Mouse (Mus musculus) thymus, postnatal 36 days (tissue): Measurements from ENCODE around the gene Prph2.

Experiments
- DNase-seq, 2 experiments: peaks; one replicate each; pipeline ENCODE4 v3.0.0; 2022; ENCODE audit warnings: mixed read lengths in 2 of 2

The Prph2 gene

GRCm38 (mm10) chr17:46890843-46891594, 19.2 kb upstream of the Prph2 start:
- DNase-seq, result peak; percentile 57 to 70

- no peak for DNase-seq
Observed at GRCm38 (mm10) chr17:46895426-46895825, 14.8 kb upstream of the Prph2 start.

GRCm38 (mm10) chr17:46897221-46897950, 12.9 kb upstream of the Prph2 start:
- DNase-seq, result no peak

DNA sequence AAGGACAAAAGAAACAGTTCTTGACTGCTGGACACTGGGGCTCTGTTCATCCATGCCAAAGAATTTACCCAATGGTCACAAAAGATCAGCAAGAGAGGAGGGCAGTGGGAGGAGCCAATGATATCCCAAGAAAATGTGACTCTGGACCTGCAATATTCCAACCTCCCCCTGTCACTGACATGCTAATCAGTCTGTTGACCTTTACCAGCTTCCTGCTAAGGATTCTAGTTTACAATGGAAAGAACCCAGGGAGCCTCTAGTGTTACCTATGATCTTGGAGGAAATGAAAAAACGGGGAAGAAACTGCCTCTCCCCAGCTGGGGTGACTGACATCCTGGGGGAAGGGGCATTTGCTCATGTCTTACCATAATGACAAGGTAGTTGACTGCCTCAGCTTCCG, 9.3 kb upstream of the Prph2 start:
- no peak for DNase-seq

GRCm38 (mm10) chr17:46903876-46904490, 6.3 kb upstream of the Prph2 start:
- peak; percentile 60 to 68 for DNase-seq

DNA sequence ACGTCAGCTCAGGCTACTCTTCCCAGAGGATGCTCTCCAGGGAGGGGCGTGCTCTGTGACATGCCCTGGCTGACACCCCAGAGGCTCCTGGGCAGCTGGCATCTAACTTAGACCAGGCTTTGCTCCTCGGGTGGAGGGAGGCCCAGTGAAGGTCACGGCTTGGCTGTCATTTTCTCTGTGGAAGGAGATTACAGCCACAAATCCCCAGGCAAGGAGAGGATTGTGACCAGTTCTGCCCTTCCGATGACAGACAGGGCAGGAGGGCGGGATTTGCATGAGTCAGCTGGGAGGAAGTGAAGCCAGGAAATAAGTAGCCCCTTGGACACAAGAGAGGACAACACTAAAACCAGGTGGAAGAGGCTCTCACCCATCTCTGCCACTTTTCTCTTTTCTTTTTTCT, 2.1 kb downstream of the Prph2 start:
- no peak for DNase-seq

- DNase-seq, result no peak
Observed at GRCm38 (mm10) chr17:46915129-46915528, 4.9 kb downstream of the Prph2 start.

DNA sequence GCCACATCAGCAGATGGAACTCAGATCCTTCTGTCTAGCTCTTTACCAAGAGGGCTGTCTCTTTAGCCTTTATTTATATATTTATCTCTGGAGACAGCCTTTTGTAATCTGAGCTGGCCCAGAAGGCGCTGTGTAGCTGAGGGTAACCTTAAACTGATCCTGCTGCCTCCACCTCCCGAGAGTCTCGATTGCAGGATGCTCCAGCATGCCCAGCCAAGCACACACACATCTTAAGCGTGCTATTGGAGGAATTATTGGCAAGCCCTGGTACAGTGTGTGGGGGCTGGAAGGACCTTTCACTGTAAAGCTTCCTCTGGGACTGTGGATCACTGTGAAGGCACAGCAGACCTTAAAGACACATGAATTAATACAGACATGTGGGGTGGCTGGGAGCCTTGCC, 8.7 kb downstream of the Prph2 start:
- DNase-seq, result no peak

GRCm38 (mm10) chr17:46920855-46921254, 10.6 kb downstream of the Prph2 start:
- no peak for DNase-seq

GRCm38 (mm10) chr17:46926192-46926591, 15.9 kb downstream of the Prph2 start:
- DNase-seq, result no peak

DNA sequence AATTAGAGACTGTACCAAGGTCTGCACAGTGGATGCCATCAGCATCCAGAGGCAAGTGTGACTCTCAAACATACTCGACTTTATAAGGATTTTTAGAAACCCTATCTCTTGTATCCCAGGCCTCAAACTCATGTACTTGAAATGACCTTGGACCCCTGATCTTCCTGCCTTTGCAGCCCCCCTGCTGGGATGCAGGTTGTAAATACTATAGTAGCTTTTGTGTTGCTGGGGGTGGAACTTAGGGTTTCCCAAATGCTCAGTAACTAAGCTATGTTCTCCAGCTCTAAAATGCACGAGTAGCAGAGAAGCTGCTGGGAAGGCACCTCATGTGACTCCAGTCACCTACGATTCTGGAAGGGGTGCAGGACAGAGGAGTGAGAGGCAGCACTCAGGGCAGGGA, 16.7 kb downstream of the Prph2 start:
- DNase-seq, result no peak

- no peak for DNase-seq
Observed at GRCm38 (mm10) chr17:46927781-46928180, 17.5 kb downstream of the Prph2 start.

DNA sequence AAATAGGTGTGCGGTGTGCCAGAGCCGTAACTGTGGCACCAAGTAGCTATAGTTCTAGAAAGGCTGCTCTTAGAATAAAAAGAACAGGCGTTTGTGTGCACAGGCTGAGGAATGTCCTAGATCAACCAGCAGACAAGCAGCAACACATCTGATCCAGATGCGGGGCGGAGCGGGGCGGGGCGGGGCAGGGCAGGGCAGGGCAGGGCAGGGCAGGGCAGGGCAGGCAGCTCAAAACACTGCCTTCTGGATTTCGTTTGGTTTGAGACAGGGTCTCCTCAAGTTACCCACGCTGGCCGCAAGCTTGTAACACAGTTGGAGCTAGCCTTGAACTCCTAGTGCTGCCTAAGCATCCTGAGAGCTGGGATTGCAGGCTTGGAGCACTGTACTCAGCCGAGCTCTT, 19.0 kb downstream of the Prph2 start:
- DNase-seq, result no peak

- DNase-seq, result no peak
Observed at GRCm38 (mm10) chr17:46929897-46930296, 19.6 kb downstream of the Prph2 start.

DNA sequence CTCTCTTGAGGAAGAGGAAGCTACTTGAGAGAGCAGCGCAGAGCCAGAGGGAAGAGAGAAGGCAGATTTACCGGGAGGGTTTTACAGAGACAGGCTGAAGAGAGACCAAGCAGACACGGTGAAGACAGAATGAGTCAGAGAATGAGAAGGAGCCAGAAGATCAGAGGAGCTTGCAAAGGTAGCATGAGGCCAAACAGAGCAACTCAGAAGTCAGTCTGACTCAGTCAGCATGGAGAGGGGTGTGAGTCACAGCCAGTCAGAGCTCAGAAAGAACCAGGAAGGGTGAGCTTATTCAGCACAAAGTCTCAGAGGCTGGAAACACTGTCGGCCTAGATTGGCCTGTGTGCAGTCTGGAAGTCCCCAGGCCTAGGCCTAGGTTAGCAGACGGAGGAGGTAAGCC, 22.7 kb downstream of the Prph2 start:
- DNase-seq, result no peak

- peak; percentile 55 to 62 for DNase-seq
Observed at GRCm38 (mm10) chr17:46933557-46934348, 23.5 kb downstream of the Prph2 start.

DNA sequence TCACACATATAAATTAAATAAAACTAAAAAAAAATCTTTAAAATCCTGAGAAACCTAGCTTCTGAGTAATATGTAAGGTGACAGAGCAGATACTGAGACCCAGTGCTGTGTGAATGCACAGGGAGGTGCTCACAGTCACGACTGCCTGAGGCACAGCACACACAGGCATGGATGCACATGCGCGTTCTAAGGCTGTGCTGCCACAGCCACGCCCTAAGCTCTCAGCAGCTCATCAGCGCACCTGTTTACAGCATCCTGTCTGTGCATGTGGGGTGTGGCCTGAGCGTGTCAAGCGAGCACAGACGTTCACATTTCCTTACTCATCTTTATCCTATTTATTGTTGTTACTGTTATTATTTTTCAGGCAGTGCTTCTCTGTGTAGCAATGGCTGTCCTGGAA, 30.2 kb downstream of the Prph2 start:
- no peak for DNase-seq

DNA sequence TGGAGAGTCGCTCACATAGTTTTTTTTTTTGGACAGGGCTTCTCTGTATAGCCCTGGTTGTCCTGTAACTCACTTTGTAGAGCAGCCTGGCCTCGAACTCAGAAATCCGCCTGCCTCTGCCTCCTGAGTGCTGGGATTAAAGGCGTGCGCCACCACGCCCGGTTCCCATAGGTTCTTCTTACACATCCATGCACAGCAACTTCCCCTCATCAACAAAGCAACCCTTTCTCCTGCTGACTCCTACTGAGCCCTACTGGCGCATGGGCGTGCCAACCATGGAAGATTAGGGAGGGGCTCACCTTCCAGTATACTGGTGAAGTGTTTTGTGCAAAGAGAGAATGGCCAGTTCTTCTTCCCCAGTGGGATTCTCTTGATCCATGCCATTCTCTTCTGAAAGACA, 32.2 kb downstream of the Prph2 start:
- DNase-seq, result no peak

DNA sequence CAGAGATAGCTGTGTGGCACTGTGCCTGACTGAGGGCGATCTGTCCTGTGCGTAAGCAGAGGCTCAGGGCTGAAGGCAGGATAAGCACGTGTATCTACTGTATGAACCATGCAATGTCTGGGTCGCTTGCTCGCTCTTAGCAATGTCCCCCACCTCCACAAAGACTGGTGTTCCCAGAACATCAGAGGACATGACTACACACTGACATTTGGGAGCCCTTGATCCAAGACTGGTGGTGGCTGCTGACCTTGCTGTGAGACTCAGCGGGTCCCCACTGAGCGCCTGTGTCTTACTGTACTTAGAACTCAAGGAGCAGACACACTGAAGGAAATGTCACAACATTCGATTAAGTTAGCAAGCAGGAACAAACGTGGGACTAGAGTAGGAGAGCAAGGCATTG, 36.0 kb downstream of the Prph2 start:
- DNase-seq, result no peak

DNA sequence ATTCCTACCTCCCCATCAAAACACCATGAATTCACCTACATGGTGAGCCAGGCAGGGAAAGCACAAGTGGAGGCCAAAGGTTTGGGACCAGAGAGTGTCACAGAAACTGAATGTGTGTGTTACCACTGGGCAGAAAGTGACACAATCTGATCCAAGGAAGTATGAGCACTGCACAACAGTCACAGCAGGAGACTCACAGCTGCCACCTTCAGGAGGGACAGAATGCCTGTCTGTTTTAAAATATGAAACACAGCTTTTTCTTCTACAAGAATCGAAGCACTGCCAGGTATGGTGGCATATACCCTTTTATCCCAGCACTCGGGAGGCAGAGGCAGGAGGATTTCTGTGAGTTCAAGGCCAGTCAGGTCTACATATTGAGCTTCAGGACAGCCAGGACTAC, 47.8 kb downstream of the Prph2 start:
- DNase-seq, result no peak

GRCm38 (mm10) chr17:46960216-46960615, 50.0 kb downstream of the Prph2 start:
- no peak for DNase-seq

DNA sequence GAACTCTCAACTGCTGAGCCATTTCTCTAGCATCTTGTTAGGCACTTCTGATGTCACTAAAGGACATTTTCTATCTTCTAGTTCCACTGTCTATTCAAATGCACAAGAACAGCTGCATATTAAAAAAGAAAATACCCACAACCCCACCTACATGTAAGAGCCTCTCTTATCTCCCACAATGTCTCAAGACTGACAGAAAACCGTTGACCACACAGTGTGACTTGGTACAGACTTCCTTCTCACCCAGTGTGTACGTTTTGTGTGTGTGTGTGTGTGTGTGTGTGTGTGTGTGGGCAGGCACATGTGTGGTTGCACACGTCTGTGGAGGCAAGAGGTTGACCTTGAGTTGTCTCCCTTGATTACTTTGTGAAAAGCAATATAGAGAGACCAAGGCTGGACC, 51.9 kb downstream of the Prph2 start:
- DNase-seq, result no peak

- DNase-seq, result no peak
Observed at GRCm38 (mm10) chr17:46963186-46963585, 52.9 kb downstream of the Prph2 start.
